Mouse (Mus musculus) kidney, adult 10 weeks (tissue): Measurements from ENCODE around the gene Clhc1. TPM values are rescaled to one million over a fixed set of nuclear protein-coding genes. Genes with fewer than 3 reads are reported as not detected.

Source experiments
- polyA plus RNA-seq: library from polyadenylated mRNA; stranded (reverse); fragments of 350-450 nt; fragmentation: Illumina TruSeq; extraction: RNeasy Lipid Tissue Mini Kit (QIAGEN cat#74804); gene quantifications from one replicate; pipeline ENCODE4 v1.2.3, GENCODE M21; 2014; ENCODE audit warnings: low read depth, low replicate concordance

Clhc1 gene
- 0.97 TPM for polyA plus RNA-seq

GRCm38 (mm10) chr11:29547752-29548503 lies at the start of gene Clhc1, which contains the start of gene Rps27a:
Clhc1 (plus strand) TSS chr11:29547950.
Rps27a (minus strand) TSS chr11:29548109.

GRCm38 (mm10) chr11:29514682-29515412 lies 32.9 kb upstream of the Clhc1 start, which contains the start of gene Prorsd1:
Prorsd1 (minus strand) TSS chr11:29515033.

GRCm38 (mm10) chr11:29525988-29526794 lies 21.6 kb upstream of the Clhc1 start, which contains the start of gene Mtif2:
Mtif2 (plus strand) TSS chr11:29526408.

Other genes with a start within 250 kb of the Clhc1 start
- gene Ccdc88a, start 174.3 kb upstream of the Clhc1 start, polyA plus RNA-seq, result 12.1 TPM
- 66.8 TPM for gene Prorsd1, start 32.9 kb upstream of the Clhc1 start, polyA plus RNA-seq
- 75.4 TPM for gene Mtif2, start 21.5 kb upstream of the Clhc1 start, polyA plus RNA-seq
- 1,137 TPM for gene Rps27a, start 159 bp downstream of the Clhc1 start, polyA plus RNA-seq
- gene Rtn4, start 145.0 kb downstream of the Clhc1 start, polyA plus RNA-seq, result 424 TPM